Mouse (Mus musculus): ENCODE data around the gene Ceacam5.

Gene Ceacam5

DNA sequence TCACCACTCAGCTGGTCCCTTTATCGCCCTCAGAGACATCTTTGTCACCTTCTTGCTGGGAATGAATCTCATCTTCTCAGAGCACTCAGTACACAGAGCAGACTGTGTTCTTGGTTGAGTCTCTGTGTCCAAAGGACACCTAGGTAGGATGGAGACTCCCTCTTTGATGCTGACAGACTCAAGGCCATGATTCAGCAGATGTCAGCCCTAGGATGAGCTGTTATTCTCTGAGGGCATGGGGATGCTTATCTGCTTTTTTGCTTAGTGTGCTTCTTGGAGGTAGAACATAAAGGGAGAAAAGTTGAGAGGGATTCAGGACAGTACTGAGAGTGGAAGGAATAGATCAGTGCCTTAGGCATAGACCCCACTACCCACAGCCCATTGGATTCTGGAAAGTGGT lies at the start of gene Ceacam5:
Gene Ceacam5, plus strand, starts transcription at position 301 of the 400 bp plus-strand sequence.
- no peak for DNase-seq
